Mouse (Mus musculus) colon, adult 2 months (tissue): ENCODE measurements around the gene Olfr1386. TPM values are rescaled to one million over a fixed set of nuclear protein-coding genes. Genes with fewer than 3 reads are reported as not detected.

ENCODE experiments used
- polyA plus RNA-seq: library from polyadenylated mRNA; depleted of rRNA; stranded (reverse); fragments of >200 nt; gene quantifications from 2 replicates; pipeline ENCODE4 v1.2.3, GENCODE M21; 2012; rRNA removed

The Olfr1386 gene
- not detected in 2 replicates for polyA plus RNA-seq

DNA sequence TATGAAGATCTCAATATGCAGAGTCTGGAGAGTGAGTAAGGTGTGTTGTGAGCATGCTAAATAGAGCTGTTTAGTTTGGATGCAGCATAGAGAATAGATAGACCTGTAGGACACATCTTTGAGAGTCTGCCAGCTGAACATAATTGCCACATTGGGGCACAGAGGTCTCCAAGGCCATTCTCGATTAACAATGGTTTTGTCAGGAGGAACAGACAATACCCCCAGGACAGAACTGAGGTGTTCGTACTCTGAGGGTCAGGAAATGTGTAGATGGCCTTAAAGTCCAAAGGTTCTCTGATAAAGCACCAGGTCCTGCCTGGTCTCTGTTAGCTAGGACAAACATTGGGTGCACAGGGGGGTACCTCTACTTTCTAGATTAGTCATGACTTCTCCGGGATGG is at the start of gene Olfr1386:
TSS of gene Olfr1386 (plus strand) at position 301 of the 400 bp plus-strand sequence.

DNA sequence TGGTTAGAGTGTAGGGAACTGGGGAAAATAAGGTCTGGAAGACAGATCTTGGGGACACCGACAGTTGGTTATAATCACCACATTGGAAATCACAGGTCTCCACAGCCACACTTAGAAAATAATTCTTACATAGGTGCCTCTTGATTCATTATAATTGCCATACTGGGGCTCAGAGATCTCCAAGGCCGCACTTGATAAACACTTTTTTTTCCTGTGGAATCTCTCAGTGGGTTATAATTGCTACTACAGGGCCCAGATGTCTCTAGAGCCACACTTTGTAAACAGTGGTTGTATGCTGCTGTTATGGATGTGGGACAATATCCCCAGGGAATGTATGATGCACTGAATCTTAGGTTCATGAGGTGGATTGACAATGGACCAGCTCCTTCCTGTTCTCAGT is 42.1 kb upstream of the Olfr1386 start, which contains the start of gene Olfr1389:
TSS of gene Olfr1389 (plus strand) at position 301 of the 400 bp plus-strand sequence.

DNA sequence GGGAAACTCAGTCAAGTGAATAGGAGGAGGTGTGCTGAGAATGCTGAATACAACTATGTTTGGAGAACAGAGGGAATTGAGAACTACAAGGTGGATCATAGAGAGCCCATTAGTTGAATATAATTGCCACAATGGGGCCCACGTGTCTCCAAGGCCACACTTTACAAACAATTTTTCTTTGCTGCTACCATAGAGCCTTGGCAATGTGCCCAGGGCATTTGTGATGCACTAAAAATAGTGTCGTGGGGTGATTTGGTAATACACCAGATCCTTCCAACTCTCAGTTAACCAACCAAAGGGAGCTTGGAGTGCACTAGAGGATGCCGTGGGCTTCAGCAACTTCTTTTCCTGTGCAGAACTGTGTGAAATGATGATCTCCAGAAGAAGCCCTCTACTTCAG is 28.4 kb upstream of the Olfr1386 start, which contains the start of gene Olfr1388:
TSS of gene Olfr1388 (plus strand) at position 214 of the 400 bp plus-strand sequence.

DNA sequence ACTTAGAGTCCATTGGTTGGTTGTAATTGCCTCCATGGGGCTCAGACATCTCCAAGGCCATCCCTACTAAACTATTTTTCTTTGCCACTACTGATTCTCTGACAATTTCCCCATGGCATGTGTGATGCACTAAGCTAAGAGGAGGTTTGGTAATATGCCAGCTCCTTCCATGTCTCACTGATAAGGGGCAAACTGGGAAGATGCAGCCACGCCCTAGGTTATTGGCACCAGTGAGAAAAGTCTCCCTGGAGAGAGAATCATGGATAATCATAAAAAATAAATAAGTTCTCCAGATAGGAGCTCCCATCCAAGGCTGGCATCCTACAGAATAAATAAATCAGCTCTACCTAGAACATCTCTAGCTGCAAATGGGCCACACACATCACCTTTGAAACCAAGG is 9.8 kb upstream of the Olfr1386 start, which contains the start of gene Olfr1387:
TSS of gene Olfr1387 (plus strand) at position 301 of the 400 bp plus-strand sequence.

DNA sequence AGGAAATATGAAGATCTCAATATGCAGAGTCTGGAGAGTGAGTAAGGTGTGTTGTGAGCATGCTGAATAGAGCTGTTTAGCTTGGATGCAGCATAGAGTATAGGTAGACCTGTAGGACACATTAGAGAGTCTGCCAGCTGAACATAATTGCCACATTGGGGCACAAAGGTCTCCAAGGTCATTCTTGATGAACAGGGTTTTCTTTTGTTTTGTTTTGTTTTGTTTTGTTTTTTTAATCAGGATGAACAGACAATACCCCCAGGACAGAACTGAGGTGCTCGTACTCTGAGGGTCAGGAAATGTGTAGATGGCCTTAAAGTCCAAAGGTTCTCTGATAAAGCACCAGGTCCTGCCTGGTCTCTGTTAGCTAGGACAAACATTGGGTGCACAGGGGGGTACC is 23.9 kb downstream of the Olfr1386 start, which contains the start of gene Olfr1385:
TSS of gene Olfr1385 (plus strand) at position 301 of the 400 bp plus-strand sequence.

DNA sequence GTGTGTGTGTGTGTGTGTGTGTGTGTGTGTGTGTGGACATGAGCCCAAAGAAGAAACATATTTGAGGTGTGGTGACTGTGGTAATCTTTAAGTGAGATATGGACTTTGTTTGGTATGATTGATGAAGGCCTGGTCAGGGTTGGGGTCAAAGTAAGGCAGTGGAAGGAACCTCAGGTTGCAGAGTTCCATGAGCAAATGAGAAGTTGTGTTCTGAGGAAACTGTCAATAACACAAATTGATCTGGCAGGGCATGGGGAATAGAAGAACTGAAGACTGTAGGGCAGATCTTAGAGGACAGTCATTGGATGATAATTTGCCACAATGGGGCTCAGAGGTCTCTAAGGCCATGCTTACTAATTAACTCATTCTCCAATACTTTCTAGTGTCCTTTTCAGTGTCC is 54.5 kb downstream of the Olfr1386 start, which contains the start of gene Olfr1383:
TSS of gene Olfr1383 (plus strand) at position 301 of the 400 bp plus-strand sequence.

Other genes starting within 250 kb of the Olfr1386 start
- gene Mgat1, start 220.9 kb upstream of the Olfr1386 start, polyA plus RNA-seq = 159 and 190 TPM in 2 replicates
- gene Olfr1393, start 186.7 kb upstream of the Olfr1386 start, polyA plus RNA-seq = 0.05 and 0.08 TPM in 2 replicates
- 0.22 TPM in 1 of 2 replicates, not detected in the other for gene Olfr1392, start 179.8 kb upstream of the Olfr1386 start, polyA plus RNA-seq
- gene Olfr10, start 160.3 kb upstream of the Olfr1386 start, polyA plus RNA-seq = not detected in 2 replicates
- gene Olfr1391, start 142.3 kb upstream of the Olfr1386 start, polyA plus RNA-seq = not detected in 2 replicates
- gene Olfr1390, start 129.9 kb upstream of the Olfr1386 start, polyA plus RNA-seq = not detected in 2 replicates
- not detected in 2 replicates for gene Olfr1389, start 42.0 kb upstream of the Olfr1386 start, polyA plus RNA-seq
- gene Olfr1388, start 28.4 kb upstream of the Olfr1386 start, polyA plus RNA-seq = 0.10 and 0.26 TPM in 2 replicates
- not detected in 2 replicates for gene Olfr1387, start 9.7 kb upstream of the Olfr1386 start, polyA plus RNA-seq
- gene Olfr1385, start 24.0 kb downstream of the Olfr1386 start, polyA plus RNA-seq = not detected in 2 replicates
- not detected in 2 replicates for gene Olfr1384, start 41.7 kb downstream of the Olfr1386 start, polyA plus RNA-seq
- gene Olfr1383, start 54.6 kb downstream of the Olfr1386 start, polyA plus RNA-seq = not detected in 2 replicates
- gene Olfr1382, start 63.2 kb downstream of the Olfr1386 start, polyA plus RNA-seq = not detected in 2 replicates
- gene Olfr1381, start 78.4 kb downstream of the Olfr1386 start, polyA plus RNA-seq = not detected in 2 replicates
- not detected in 2 replicates for gene Olfr1380, start 91.8 kb downstream of the Olfr1386 start, polyA plus RNA-seq
- gene Flt4, start 144.2 kb downstream of the Olfr1386 start, polyA plus RNA-seq = 7.7 and 9.2 TPM in 2 replicates
- gene Scgb3a1, start 198.6 kb downstream of the Olfr1386 start, polyA plus RNA-seq = 0.73 and 0.74 TPM in 2 replicates
- 6.1 and 6.7 TPM in 2 replicates for gene Cnot6, start 247.7 kb downstream of the Olfr1386 start, polyA plus RNA-seq